Mouse (Mus musculus) ovary, postnatal 14 days (tissue): ENCODE results near the gene Eif2b3.

Experiments
- DNase-seq: peaks from one replicate; pipeline ENCODE4 v3.0.0; 2022; ENCODE audit warnings: low spot score

Gene Eif2b3

DNA sequence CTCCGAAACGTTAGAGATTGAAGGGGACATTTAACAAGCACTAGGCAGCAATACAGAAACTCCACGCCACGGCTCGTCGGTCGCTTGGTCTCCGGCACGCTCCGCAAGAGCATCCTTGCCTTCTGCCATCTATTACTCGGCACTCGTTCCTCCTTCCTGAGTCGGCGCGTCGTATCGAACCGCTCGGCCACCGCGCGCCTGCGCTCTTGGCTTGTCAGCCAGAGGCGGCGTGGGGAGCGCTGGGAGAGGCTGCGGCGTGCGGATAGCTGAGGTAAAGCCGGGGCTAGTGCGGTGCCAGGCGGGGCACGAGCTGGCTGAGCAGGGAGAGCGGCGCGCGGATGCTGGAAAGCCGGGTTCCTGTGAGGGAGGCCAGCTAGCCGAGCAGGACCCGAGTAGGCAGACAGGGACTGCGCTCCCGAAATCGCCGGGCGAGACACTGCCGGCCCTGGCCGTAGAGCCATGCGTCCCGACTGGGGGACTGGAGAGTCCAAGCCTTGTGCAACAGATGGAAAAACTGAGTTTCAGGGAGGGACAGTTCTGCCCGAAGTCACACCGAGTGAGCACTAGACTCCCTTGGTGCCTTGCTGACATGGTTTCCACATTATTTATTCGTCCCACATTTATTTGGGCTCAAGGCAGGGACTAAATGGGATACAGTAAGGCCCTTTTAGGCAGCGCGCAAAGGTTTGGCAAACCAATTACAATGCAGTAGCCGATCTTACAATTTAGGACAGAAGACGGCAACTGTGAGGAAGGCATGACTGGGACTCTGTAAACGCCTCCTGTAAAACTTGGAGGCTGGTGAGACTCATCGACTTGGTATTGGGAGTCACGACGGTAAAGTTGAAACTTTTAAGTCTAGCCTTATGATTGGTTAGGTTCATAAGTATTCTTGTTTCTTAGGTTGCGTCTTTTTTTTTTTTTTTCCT is at the start of gene Eif2b3:
Gene Eif2b3, plus strand, starts transcription at position 197 of the 929 bp plus-strand sequence.
- peak; percentile 69 for DNase-seq

DNA sequence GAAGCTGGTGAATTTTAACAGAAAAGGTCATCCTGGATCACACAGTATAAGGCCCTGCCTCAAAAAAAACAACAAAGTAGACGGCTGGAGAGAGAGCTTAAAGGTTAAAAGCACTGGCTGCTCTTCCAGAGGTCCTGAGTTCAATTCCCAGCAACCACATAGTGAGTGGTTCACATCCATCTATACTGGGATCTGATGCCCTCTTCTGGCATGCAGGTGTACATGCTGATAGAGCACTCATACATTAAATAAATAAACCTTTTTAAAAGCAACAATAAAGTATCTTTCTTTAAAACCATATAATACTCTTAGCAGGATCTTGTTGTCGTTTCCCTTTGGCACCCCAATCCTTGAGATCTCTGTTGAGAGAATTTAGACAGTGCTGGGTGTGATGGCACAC is 42.7 kb upstream of the Eif2b3 start:
- no peak for DNase-seq

DNA sequence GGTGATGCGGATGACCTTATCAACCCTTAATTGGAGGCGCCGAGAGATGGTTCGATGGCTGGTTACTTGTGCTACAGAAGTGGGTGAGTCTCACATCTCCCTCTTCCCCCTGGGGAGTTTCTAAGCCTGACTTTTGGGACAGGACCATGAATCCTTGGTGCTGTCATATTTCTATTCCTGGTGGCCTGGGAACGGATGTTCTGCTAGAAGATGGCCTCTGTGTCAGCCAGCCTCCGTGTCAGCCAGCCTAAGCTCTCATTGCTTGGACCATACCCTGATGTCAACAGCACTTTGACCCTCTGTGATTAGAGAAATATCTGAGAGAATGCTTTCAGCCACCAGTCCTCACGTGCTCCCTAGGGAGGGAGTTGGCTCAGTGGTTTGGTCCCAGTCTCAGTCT is 33.5 kb upstream of the Eif2b3 start:
- DNase-seq, result no peak

DNA sequence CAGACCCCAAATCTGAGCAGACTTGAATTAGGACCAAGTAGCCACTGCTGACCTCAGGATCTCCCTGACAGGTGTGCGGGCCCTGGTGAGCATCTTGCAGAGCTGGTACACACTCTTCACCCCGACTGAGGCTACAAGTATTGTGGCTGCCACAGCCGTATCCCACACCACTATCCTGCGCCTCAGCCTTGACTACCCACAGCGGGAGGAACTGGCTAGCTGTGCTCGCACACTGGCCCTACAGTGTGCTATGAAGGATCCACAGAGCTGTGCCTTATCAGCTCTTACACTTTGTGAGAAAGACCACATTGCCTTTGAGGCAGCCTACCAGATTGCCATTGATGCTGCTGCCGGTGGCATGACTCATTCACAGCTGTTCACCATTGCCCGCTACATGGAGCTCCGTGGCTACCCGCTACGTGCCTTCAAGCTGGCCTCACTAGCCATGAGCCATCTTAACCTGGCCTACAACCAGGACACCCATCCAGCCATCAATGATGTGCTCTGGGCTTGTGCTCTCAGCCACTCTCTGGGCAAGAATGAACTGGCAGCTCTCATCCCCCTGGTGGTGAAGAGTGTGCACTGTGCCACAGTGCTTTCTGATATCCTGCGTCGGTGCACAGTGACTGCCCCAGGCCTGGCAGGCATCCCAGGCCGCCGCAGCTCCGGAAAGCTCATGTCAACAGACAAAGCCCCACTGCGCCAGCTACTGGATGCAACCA is 32.6 kb upstream of the Eif2b3 start:
- DNase-seq, result peak; percentile 57

DNA sequence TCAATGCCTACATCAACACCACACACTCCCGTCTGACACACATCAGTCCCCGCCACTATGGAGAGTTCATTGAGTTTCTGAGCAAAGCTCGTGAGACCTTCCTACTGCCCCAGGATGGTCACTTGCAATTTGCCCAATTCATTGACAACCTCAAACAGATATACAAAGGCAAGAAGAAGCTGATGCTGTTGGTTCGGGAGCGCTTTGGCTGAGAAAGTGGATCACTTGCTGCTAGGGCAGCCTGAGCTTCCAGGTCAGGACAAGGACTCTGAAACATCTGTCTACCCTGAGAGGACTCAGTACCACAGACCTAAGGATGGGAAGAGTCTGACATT is 32.1 kb upstream of the Eif2b3 start:
- no peak for DNase-seq

DNA sequence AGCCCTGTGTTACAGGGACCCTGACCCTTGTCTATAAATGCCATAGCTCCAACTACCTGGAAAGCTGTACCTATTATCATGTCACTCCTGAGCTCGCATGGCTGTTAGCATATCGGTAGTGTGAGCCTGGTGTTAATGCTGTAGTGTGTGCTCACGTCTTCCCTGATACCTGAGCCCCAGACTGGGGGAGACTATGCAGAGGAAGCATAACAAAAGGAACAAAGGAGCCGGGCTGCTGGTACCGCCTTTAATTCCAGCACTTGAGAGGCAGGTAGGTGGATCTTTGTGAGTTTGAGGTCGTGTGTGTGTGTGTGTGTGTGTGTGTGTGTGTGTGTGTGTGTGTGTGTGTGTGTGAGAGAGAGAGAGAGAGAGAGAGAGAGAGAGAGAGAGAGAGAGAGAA is 29.5 kb upstream of the Eif2b3 start:
- DNase-seq, result no peak

DNA sequence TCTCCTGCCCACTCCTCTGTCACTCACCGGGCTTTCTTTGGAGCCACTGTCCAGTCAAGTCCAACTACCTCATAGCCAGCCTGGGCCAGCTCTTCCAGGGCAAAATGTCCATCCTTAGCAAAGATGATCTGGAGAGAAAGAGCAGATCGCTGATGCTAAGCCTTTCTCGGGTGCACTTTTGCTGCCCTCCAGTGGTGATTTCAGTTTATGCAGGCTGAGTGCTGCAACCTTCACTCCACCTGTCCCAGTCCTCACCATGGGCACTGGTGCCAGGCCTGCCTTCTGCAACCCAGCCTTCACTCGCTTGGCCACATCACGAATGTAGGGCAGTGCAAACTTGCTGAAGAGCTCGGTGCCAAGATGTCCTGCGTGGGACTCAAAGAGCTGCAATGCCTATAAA is 27.8 kb upstream of the Eif2b3 start:
- peak; percentile 72 for DNase-seq

DNA sequence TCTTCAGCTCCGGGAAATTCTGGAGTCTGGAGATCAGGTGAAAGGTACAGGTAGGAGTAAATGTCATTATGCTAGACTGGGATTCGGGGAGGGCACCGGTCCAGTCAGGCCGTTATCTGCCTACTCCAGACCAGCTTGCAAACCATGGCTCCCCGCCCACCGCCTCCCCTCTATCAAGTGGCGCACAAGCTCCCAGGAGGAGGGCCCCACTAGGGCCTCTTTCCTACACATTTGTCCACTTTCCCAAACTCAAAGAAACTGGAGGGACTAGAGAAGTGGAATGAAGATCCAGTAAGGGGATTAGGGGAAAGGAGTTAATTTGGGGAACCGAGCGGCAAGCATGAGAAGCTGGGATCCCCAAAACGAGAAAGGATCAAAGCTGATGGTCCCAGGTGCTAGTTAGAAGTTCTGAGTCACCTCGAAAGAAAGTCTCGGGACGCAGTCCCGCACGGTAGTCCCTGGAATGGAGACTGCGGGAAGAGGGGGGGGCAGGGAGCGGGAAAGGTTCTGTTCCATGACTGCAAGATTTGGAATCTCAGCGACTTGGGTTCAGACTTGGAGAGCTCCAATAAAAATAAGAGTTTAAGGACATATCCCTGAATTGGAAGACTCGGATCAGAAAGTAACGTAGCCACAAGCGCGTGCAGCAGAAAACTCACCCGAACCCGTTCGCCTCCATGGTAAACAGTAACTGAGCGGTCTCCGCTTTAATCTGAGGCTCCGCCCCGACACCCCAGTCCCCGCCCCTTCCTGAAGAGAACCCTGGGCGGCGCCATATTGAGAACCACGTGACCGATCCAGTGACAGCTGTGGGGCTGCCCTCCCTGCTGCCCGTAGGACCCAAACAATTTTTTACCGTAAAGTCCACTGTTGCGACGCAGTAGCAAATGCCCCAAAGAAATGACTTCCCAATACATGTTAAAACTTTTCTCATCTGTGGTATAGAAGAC is 25.3 kb upstream of the Eif2b3 start, which contains the start of gene Urod:
Gene Urod, minus strand, starts transcription at position 742 of the 950 bp plus-strand sequence.
- DNase-seq, result peak; percentile 89

DNA sequence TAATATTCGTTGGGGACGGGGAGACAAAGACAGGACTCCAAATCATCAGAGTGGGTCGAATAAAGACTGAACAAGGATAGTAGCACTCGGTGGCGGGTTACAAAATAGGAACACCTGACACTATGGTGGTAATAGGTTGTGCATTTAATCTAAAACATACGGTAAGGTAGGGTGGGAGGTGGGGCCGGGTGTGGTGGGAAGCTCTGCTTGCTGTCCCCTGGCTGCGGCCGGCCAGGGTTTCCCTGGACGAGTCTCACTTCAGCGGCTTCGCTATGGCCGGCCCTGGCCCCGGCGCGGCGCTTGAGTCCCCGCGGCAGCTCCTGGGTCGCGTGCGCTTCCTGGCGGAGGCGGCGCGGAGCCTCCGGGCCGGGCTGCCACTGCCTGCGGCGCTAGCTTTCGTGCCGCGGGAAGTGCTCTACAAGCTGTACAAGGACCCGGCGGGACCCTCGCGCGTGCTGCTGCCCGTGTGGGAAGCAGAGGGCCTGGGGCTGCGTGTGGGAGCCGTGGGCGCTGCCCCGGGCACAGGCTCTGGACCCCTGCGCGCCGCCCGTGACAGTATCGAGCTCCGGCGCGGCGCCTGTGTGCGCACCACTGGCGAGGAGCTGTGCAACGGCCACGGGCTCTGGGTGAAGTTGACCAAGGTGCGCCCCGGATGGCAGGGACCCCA is 23.9 kb upstream of the Eif2b3 start, which contains the start of gene Hectd3:
Gene Hectd3, plus strand, starts transcription at position 187 of the 667 bp plus-strand sequence.
- DNase-seq, result peak; percentile 31

DNA sequence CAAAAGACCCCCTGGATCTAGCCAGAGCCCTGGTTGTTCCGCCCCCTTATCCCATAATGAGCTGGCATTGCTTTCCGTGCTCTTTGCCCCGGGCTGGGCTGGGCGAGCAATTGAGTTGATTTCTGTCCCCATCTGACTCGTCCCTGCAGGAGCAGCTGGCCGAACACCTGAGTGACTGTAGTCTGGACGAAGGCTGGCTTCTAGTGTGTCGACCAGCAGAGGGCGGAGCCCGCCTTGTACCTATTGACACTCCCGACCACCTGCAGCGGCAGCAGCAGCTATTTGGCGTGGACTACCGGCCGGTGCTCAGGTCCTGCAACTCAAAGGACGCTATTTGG is 23.4 kb upstream of the Eif2b3 start:
- DNase-seq, result peak; percentile 30

DNA sequence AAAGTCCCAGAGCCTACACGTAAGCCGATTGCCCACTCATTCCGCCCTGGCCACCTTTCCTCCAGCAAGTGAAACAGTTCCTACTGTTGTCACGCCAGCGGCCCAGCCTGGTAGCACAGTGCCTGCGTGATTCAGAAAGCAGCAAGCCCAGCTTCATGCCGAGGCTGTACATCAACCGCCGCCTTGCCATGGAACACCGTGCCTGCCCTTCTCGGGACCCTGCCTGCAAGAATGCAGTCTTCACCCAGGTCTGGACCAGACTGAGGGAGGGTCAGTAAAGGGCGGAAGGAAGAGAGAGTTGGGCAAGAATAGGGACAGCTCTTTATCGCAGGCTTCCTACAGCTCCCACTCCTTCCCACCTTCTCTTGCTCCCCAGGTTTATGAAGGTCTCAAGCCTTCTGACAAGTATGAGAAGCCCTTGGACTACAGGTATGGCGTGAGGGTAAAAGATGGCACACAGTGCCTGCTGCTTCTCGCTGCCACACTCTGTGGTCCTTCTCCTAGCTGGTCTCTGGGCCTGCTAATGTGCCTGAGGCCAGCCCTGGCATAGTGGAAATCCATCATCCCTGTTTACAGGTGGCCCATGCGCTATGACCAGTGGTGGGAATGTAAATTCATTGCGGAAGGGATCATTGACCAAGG is 19.6 kb upstream of the Eif2b3 start:
- no peak for DNase-seq

DNA sequence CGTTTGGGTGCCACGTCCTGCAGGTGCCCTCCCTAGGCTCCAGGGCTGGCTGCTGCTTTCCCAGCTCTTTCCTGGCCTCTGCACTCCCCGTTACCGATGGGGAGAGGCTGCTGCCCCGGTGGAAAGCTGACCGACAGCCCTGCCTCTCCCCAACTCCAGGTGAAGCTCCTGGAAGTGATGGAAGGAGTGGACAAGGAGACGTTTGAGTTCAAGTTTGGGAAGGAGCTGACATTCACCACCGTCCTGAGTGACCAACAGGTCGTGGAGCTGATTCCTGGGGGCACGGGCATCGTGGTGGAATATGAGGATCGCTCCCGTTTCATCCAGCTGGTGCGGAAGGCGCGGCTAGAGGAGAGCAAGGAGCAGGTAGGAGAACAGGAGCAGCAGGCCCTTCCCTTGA is 17.2 kb upstream of the Eif2b3 start:
- DNase-seq, result no peak

DNA sequence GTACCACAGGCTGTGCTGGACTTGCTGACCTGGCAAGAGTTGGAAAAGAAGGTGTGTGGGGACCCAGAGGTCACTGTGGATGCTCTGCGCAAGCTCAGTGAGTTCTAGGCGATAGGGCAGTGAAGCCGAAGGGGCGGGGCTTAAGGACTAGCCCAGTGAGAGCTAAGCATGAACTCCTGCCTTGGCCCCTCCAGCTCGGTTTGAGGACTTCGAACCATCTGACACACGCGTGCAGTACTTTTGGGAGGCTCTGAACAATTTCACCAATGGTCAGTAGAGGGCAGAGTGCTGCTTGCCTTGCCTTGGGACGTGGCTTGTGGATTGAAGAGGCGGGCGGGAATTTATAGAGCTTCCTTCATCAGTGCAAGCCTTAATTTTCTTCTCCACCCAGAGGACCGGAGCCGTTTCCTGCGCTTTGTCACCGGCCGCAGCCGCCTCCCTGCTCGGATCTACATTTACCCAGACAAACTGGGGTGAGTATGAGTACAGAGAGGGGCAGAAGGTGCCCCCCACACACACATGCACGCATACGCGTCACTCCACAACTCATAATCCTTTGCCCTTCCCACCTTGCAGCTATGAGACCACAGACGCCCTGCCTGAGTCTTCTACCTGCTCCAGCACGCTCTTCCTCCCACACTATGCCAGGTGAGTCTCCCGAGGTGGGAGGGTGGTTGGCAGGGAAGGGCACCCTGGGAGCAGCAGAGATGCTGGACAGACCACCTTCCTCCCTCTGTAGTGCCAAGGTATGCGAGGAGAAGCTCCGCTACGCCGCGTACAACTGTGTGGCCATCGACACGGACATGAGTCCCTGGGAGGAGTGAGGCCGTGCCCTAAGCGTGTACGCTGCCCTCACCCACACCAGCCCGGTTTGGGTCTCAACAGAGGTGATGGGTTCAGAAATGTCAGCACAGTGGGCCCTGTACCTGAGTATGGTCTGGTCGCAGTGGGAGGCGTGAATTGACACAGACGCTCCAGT is 16.4 kb upstream of the Eif2b3 start:
- DNase-seq, result peak; percentile 54

DNA sequence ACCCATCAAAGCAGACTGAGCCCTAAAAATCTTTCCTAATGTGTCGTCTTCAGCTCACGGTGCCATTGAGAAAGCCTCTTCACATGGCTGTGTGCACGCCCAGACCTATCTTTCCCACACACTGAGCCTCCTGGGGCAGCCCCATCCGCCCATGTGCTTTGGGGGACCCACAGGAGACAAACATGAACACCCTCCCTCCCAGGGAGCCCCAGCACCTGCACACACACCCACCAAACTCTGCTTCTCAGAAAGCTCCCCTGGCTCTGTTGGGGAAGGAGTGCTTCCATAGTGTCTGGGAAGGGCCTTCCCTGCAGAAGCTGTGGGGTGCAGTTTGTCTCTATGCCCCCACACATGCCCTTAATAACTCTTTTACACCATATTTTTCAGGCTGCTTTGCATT is 14.6 kb upstream of the Eif2b3 start:
- DNase-seq, result no peak

DNA sequence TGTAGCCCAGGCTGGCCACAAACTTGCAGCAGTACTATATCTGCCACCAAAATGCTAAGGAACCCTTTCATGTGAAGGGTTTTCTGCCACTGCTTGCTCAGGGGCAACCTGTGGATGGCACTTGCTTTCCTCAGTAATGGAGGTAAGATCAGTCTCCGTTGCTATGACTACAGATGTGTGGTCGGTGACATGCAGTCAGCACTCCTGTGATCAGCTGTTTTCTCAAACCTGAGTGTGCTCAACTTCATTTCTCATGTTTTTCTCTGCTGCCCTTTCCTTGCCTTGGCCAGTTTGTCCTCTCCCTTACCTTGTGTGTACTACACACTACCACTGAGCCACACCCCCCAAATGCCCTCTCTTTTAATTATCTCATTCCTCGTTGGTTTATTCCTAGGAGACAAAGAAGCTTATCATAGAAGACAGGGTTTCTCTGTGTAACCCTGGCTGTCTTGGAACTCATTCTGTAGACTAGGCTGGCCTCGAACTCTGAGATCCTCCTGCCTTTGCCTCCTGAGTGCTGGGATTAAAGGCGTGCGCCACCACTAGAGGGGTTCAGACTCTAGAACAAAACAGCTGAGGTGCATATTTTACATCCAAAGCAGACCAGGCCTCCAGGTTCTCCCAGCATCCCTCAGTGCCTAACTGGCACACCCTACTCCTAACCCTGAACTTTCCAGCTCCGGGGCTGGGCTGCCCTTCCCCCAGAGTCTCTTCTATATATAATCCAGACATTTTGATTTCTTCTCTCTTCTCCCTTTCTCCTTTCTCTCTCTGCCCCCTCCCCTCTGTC is 13.4 kb upstream of the Eif2b3 start:
- DNase-seq, result no peak

DNA sequence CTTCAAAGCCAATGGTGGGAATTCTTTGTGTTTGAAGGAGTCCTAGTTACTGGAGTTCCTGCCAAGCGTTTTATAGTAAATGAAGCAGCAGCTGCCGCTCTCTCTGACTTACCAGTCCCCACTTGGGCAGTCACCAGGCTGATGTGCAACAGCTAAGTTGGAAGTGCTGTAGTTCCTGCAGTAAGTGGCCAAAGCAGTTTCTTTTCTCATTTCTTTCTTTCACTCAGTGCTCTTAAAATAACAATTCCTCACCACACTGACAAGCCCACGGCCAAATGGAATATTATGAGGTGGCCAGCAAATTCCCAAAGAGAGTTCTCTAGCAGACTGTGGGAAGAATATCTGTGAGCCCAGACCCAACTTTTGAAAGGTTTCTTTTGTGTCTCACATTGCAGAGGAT is 12.1 kb upstream of the Eif2b3 start:
- no peak for DNase-seq

DNA sequence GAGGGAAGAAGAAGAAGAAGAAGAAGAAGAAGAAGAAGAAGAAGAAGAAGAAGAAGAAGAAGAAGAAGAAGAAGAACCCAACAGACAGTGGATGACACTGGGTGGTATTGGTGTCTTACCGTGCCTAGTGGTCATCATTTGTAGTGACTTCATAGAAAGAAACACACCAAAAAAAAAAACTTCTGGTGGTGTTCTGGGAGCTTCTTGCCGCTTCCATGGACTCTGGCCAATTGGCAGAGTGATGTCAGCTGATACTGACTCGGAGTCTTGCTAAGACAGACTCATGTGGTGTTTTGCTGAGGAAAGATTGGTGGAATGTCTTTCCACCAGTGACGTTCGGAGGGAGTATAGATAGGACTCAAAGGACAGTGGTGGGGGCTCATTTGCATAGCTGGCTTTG is 9.0 kb upstream of the Eif2b3 start:
- no peak for DNase-seq

DNA sequence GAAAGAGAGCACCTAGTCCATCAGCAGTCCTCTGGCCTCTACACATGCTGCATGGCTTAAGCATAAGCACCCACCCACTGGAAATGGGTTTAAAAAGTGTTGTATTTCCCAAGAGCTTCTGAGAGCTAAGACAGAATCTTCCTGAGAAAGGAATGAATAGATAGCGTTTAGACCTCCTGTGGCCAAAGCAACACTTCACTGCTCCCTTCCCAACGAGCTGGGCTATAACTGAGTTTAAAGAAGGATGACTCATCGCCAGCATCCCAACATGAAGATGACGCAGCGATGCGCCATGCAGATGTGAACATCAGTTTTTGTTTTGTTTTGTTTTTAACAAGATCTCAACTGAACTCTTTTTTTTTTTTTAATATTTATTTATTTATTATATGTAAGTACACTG is 5.6 kb upstream of the Eif2b3 start:
- no peak for DNase-seq

DNA sequence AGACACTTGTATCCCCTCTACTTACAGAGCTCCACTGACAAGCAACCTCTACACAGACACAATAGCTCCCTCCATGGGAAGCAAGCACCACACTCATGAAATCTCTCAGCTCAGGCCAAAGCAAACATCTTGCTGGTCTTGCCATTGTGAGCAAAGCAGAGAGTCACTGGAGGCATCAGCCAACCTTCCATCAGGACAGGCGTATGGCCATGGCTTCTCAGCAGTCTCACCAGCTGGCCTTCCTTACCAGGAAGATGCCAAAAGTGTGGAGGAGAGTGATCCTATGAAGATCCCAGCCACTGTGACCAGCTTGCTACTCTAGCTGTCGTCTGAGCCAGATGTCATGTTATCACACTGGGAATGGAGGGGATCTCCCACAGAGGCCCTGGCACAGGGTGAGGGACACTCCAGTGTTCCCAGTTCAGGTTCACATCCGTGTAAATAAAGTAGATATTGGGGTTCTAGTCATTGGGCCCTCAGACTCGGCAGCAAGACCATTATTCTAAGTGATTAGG is 4.2 kb upstream of the Eif2b3 start:
- DNase-seq, result no peak
